Mouse (Mus musculus) frontal cortex, postnatal 36 days (tissue): ENCODE data around the gene Pold1.

Experiments used
- DNase-seq, 2 experiments: peaks; one replicate each; pipeline ENCODE4 v3.0.0; 2022; ENCODE audit warnings: low spot score in 2 of 2

The Pold1 gene

GRCm38 (mm10) chr7:44548497-44549087, at the start of gene Pold1:
Gene Pold1 (minus strand): TSS chr7:44548849.
- peak; percentile 99 for DNase-seq

GRCm38 (mm10) chr7:44598336-44598735, 49.7 kb upstream of the Pold1 start:
- no peak for DNase-seq

- no peak for DNase-seq
These were observed 49.0 kb upstream of the Pold1 start for GRCm38 (mm10) chr7:44597666-44598065.

- no peak for DNase-seq
These were observed 48.4 kb upstream of the Pold1 start for GRCm38 (mm10) chr7:44596996-44597538.

GRCm38 (mm10) chr7:44596051-44596450, 47.4 kb upstream of the Pold1 start:
- DNase-seq: no peak

GRCm38 (mm10) chr7:44595131-44595561, 46.5 kb upstream of the Pold1 start:
- no peak for DNase-seq

- peak in 1 of 2 experiments; percentile 60 for DNase-seq
These were observed 45.6 kb upstream of the Pold1 start for GRCm38 (mm10) chr7:44594291-44594690.

GRCm38 (mm10) chr7:44593775-44594174, 45.1 kb upstream of the Pold1 start:
- peak; percentile 87 to 91 for DNase-seq

- no peak for DNase-seq
These were observed 44.4 kb upstream of the Pold1 start for GRCm38 (mm10) chr7:44593051-44593450.

GRCm38 (mm10) chr7:44591348-44592116, 42.9 kb upstream of the Pold1 start:
- no peak for DNase-seq

GRCm38 (mm10) chr7:44590402-44591347, 42.0 kb upstream of the Pold1 start, which contains the start of gene Kcnc3:
Gene Kcnc3 (plus strand): TSS chr7:44590664.
- DNase-seq: peak; percentile 91 to 94

- peak in 1 of 2 experiments; percentile 36 for DNase-seq
These were observed 41.3 kb upstream of the Pold1 start for GRCm38 (mm10) chr7:44589946-44590345.

GRCm38 (mm10) chr7:44589149-44589548, 40.5 kb upstream of the Pold1 start:
- peak; percentile 74 to 75 for DNase-seq

GRCm38 (mm10) chr7:44588338-44588737, 39.7 kb upstream of the Pold1 start:
- DNase-seq: peak in 1 of 2 experiments; percentile 19

- DNase-seq: no peak
These were observed 39.0 kb upstream of the Pold1 start for GRCm38 (mm10) chr7:44587676-44588075.

- DNase-seq: peak; percentile 83 to 88
These were observed 38.3 kb upstream of the Pold1 start for GRCm38 (mm10) chr7:44586930-44587329.

GRCm38 (mm10) chr7:44586518-44586917, 37.9 kb upstream of the Pold1 start:
- DNase-seq: peak; percentile 79 to 85

- no peak for DNase-seq
These were observed 37.0 kb upstream of the Pold1 start for GRCm38 (mm10) chr7:44585606-44586005.

GRCm38 (mm10) chr7:44584921-44585320, 36.3 kb upstream of the Pold1 start:
- DNase-seq: no peak

GRCm38 (mm10) chr7:44584265-44584804, 35.7 kb upstream of the Pold1 start:
- DNase-seq: no peak

GRCm38 (mm10) chr7:44583146-44583545, 34.5 kb upstream of the Pold1 start:
- no peak for DNase-seq
